Mouse (Mus musculus): ENCODE data around the gene Serpinb5. TPM values are rescaled to one million over a fixed set of nuclear protein-coding genes. Genes with fewer than 3 reads are reported as not detected.
"Not testable (repeated sequence)": the region's sequence is repeated elsewhere in the genome, so short reads cannot be mapped to it uniquely, and the experiment has no call there.

Serpinb5 gene
- polyA plus RNA-seq, 1 experiment from 2014 or later: not detected

DNA sequence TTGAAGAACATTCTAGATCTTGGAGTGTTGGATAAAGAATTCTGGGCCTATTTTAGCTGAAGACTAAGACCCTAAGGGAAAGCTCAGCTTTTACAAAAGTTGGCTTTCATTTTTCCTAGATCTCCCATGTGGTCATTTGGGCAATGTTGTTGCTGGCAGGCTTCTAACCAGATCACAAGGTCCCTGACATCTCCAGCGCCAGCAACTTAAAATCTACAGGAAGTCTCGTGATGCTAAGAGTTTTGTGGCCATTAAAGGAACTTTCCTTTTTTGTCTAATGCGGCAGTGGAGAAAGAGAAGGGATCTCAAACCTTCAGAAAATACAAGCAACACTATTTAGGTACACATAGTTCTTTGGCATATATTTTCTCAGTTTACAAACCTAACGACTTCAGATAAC is 21.8 kb downstream of the Serpinb5 start:
- H3K27ac ChIP-seq: no peak overlapping the region
- H3K4me3 ChIP-seq: no peak overlapping the region
- H3K27me3 ChIP-seq: no peaks in the 10 kb centered on the region
- no peaks in the 10 kb centered on the region for H3K36me3 ChIP-seq (ENCODE audit: poor library complexity, severe bottlenecking)
- no peak overlapping the region for H3K4me2 ChIP-seq
- H3K4me1 ChIP-seq: no peaks in the 10 kb centered on the region
- WGBS: 80% methylated on average over 4 of the region's 4 CpGs
- no peak for ATAC-seq
- no peaks in the 10 kb centered on the region for H3K9me3 ChIP-seq (replicated peaks)
- no peak overlapping the region for H3K9ac ChIP-seq

DNA sequence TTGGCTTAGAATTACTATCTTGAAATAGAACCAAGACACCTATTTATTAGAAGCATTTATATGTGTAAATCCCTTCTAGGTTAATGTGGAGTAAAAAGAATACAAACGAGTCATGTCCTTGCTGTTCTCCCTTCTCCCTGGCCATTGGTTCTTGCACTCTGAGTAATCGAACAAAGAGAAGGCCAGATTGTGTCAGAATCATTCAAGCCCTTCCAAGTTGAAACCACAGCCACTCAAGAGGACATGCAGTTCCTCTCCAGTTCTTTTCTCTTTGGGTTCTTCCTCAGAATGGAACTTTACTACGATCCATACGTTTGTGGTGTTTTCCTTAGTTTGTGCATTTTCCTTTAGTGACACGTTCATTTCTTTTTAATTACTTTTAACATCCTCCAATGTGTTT is 22.4 kb downstream of the Serpinb5 start:
- Histone ChIP-seq H3K27ac (no peak overlapping the region), H3K9ac (no peak overlapping the region), H3K4me3 (no peak overlapping the region), H3K27me3 (no peaks in the 10 kb centered on the region), H3K36me3 (ENCODE audit: poor library complexity, severe bottlenecking) (no peaks in the 10 kb centered on the region), H3K4me2 (no peak overlapping the region), H3K4me1 (no peaks in the 10 kb centered on the region), H3K9me3 (replicated peaks) (no peaks in the 10 kb centered on the region)
- 74% methylated on average over 5 of the region's 5 CpGs for WGBS
- ATAC-seq: no peak

DNA sequence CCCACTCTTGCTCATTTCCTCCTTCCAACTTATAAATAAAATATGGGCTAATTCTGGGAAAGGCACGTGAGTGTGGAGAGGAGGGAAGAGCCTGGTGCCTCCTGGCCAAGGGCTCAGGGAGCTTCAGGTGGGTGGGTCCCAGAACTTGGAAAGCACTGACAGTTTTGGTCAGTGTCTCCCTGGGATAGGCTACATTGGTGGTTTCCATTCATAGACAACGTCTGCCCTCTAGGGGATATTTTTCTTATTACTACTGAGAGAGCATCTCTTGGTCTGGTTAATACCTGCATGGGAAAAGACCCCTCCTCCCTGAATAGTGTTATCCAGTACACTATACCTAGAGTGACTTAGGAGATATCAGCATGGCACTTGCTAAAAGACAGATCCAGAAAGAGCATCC is 22.8 kb downstream of the Serpinb5 start:
- 4% methylated on average over 2 of the region's 2 CpGs for WGBS
- H3K27ac ChIP-seq: no peak overlapping the region
- H3K9me3 ChIP-seq (replicated peaks): no peaks in the 10 kb centered on the region
- H3K9ac ChIP-seq: no peak overlapping the region
- no peak overlapping the region for H3K4me2 ChIP-seq
- no peaks in the 10 kb centered on the region for H3K27me3 ChIP-seq
- no peak; the same call in 1 of the 2 replicates for ATAC-seq
- H3K36me3 ChIP-seq (ENCODE audit: poor library complexity, severe bottlenecking): no peaks in the 10 kb centered on the region
- H3K4me1 ChIP-seq: no peaks in the 10 kb centered on the region
- H3K4me3 ChIP-seq: no peak overlapping the region

DNA sequence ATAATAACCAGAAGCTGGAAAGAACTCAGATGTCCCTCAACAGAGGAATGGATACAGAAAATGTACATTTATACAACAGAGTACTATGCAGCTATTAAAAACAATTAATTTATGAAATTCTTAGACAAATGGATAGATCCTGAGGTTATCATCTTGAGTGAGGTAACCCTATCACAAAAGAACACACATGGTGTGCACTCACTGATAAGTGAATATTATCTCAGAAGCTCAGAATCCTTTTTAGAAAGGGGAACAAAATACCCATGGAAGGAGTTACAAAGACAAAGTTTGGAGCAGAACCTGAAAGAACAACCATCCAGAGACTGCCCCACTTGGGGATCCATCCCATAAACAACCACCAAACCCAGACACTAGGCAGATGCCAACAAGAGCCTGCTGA is 34.2 kb downstream of the Serpinb5 start:
- H3K27me3 ChIP-seq; H3K27ac ChIP-seq; H3K4me1 ChIP-seq; H3K36me3 ChIP-seq (ENCODE audit: poor library complexity, severe bottlenecking); ATAC-seq; H3K9me3 ChIP-seq (replicated peaks); H3K4me3 ChIP-seq; H3K9ac ChIP-seq; H3K4me2 ChIP-seq: not testable (repeated sequence)

DNA sequence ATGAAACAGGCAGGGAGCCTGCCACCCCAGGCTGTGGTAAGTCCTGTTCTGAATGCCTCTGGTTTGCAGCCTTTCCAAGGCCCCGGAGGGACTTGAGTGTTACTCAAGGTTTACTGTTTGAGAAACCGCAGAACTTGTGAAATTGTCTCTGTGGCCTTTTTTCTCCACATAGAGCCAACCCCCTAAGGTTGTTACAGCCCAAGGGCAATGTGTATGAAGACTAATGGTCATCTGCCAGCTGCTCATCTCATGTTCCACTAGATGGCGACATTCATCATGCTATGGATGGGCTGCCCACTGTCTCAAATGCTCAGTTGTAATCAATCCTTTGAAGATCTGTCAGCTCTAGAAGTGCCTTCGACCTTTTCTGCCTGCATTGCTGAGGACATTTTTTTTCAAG is 40.4 kb downstream of the Serpinb5 start:
- Histone ChIP-seq H3K36me3 (ENCODE audit: poor library complexity, severe bottlenecking) (no peaks in the 10 kb centered on the region), H3K9me3 (replicated peaks) (no peaks in the 10 kb centered on the region), H3K4me3 (no peak overlapping the region), H3K27ac (no peak overlapping the region), H3K9ac (no peak overlapping the region), H3K27me3 (no peaks in the 10 kb centered on the region), H3K4me2 (no peak overlapping the region), H3K4me1 (no peaks in the 10 kb centered on the region)
- 33% methylated on average over 4 of the region's 4 CpGs for WGBS
- ATAC-seq: no peak

DNA sequence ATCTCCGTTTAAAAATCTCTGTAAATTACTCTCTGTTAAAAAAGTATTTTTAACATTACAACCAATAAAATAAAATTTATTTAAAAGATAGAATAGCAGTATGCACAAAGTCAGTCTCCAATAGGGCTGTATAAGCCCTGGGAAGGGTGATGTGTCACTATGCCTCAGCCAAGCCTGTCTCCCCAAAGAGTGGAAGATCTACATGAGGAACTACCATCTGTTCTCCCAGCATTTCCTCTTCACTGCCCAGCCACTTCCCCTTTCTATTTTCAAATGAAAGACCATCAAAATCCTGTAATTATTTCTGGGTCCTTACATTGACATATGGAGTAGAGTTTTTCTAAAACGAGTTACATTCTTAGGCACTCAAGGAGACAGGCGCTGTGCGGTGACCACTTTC is 71.0 kb downstream of the Serpinb5 start:
- H3K9ac ChIP-seq: no peak overlapping the region
- H3K27ac ChIP-seq: no peak overlapping the region
- H3K9me3 ChIP-seq (replicated peaks): no peaks in the 10 kb centered on the region
- WGBS: 90% methylated on average over 4 of the region's 4 CpGs
- no peak overlapping the region for H3K4me3 ChIP-seq
- no peaks in the 10 kb centered on the region for H3K4me1 ChIP-seq
- H3K4me2 ChIP-seq: no peak overlapping the region
- no peaks in the 10 kb centered on the region for H3K27me3 ChIP-seq
- no peaks in the 10 kb centered on the region for H3K36me3 ChIP-seq (ENCODE audit: poor library complexity, severe bottlenecking)
- ATAC-seq: no peak

Other genes with a start within 250 kb of the Serpinb5 start
- 10.0 and 10.5 TPM in 2 replicates for gene Bcl2, start 146.9 kb upstream of the Serpinb5 start, polyA plus RNA-seq (2015; fragmentation: Nextera tagmentation; extraction: Ambion mirVana)
- gene Kdsr, start 101.4 kb upstream of the Serpinb5 start, polyA plus RNA-seq (2015; fragmentation: Nextera tagmentation; extraction: Ambion mirVana): 10.1 and 11.5 TPM in 2 replicates
- gene Vps4b, start 64.4 kb upstream of the Serpinb5 start, polyA plus RNA-seq (2015; fragmentation: Nextera tagmentation; extraction: Ambion mirVana): 51.6 and 55.2 TPM in 2 replicates
- gene Serpinb12, start 73.3 kb downstream of the Serpinb5 start, polyA plus RNA-seq (2015; fragmentation: Nextera tagmentation; extraction: Ambion mirVana): not detected in 2 replicates
- gene Serpinb13, start 119.8 kb downstream of the Serpinb5 start, polyA plus RNA-seq (2015; fragmentation: Nextera tagmentation; extraction: Ambion mirVana): not detected in 2 replicates
- gene Serpinb3a, start 191.1 kb downstream of the Serpinb5 start, polyA plus RNA-seq (2015; fragmentation: Nextera tagmentation; extraction: Ambion mirVana): not detected in 2 replicates
- not detected in 2 replicates for gene Serpinb3d, start 222.3 kb downstream of the Serpinb5 start, polyA plus RNA-seq (2015; fragmentation: Nextera tagmentation; extraction: Ambion mirVana)